Comparison of ENCODE assay signal across 11 mouse cellular contexts in genomic region chr4:59364229-59365173, GRCm38 (mm10).
DNase-seq lines count a peak whose midpoint lies in the region; ATAC-seq and TF ChIP-seq lines count a peak whose summit lies in the region.
"Had no signal": no experiment of that assay in that cellular context is flagged by ENCODE, and none has a peak within 500 bp of the region (broad histone marks: within the 10 kb centered on the region; RNA-seq: fewer than 3 reads in every experiment).

No protein-coding gene starts in this region.

- no peak overlapping the region for H3K4me2 ChIP-seq in heart, embryonic 12.5 days
- no peak overlapping the region for H3K4me2 ChIP-seq in lung, embryonic 14.5 days
- H3K4me2 ChIP-seq in intestine, embryonic 15.5 days (replicated peaks): no peak overlapping the region
- H3K4me2 ChIP-seq: hindbrain, embryonic 13.5 days had no signal

- H3K27me3 ChIP-seq in heart, embryonic 12.5 days (replicated peaks): no peaks in the 10 kb centered on the region
- no peaks in the 10 kb centered on the region for H3K27me3 ChIP-seq in lung, embryonic 14.5 days (ENCODE audit: insufficient read depth, low read length)
- H3K27me3 ChIP-seq in intestine, embryonic 15.5 days (replicated peaks): no peaks in the 10 kb centered on the region
- H3K27me3 ChIP-seq: hindbrain, embryonic 13.5 days had no signal

- H3K9ac ChIP-seq in heart, embryonic 12.5 days: 0 out of 2 replicates have a peak overlapping the region, but pooled peaks have one; percentile 11
- no peak overlapping the region for H3K9ac ChIP-seq in lung, embryonic 14.5 days
- no peak overlapping the region for H3K9ac ChIP-seq in intestine, embryonic 15.5 days
- H3K9ac ChIP-seq: hindbrain, embryonic 13.5 days; liver, embryonic 14.5 days had no signal

- no peaks in the 10 kb centered on the region for H3K9me3 ChIP-seq in heart, embryonic 12.5 days (replicated peaks)
- H3K9me3 ChIP-seq in lung, embryonic 14.5 days (ENCODE audit: low read depth, low read length): no peaks in the 10 kb centered on the region
- no peaks in the 10 kb centered on the region for H3K9me3 ChIP-seq in intestine, embryonic 15.5 days
- H3K9me3 ChIP-seq: hindbrain, embryonic 13.5 days had no signal

- no peak for DNase-seq in heart, postnatal 25 days (ENCODE audit: low spot score)
- DNase-seq in lung, embryonic 14.5 days: peak; percentile 82
- DNase-seq in lung, adult 18-20 months: no peak
- DNase-seq in left cerebral cortex, adult 8-10 months (ENCODE audit: low spot score in 2 of 2): no peak
- DNase-seq in urinary bladder, postnatal 25 days (ENCODE audit: low spot score): no peak

- peak overlapping the region; percentile 12 for H3K27ac ChIP-seq in heart, embryonic 12.5 days (ENCODE audit: poor library complexity, severe bottlenecking)
- peak overlapping the region; percentile 42; the same call in 1 of the 2 replicates for H3K27ac ChIP-seq in lung, embryonic 14.5 days (ENCODE audit: low read depth)
- H3K27ac ChIP-seq in intestine, embryonic 15.5 days: peak overlapping the region; percentile 9; the same call in 1 of the 2 replicates
- H3K27ac ChIP-seq: hindbrain, embryonic 13.5 days; liver, embryonic 14.5 days had no signal

- peaks cover 3% of the 10 kb centered on the region; the same call in 1 of the 2 replicates for H3K36me3 ChIP-seq in heart, embryonic 12.5 days
- H3K36me3 ChIP-seq in lung, embryonic 14.5 days (ENCODE audit: insufficient read depth): no peaks in the 10 kb centered on the region
- no peaks in the 10 kb centered on the region for H3K36me3 ChIP-seq in intestine, embryonic 15.5 days
- H3K36me3 ChIP-seq: hindbrain, embryonic 13.5 days had no signal

- TF ChIP-seq CTCF in lung, embryonic 14.5 days (IDR thresholded peaks at IDR 0.05; ENCODE audit: low read depth): no peak

- H3K4me1 ChIP-seq in heart, embryonic 12.5 days (replicated peaks): peaks cover 33% of the 10 kb centered on the region
- H3K4me1 ChIP-seq in lung, embryonic 14.5 days (ENCODE audit: insufficient read depth): peaks cover 19% of the 10 kb centered on the region
- peaks cover 22% of the 10 kb centered on the region for H3K4me1 ChIP-seq in intestine, embryonic 15.5 days (replicated peaks)

- 67% methylated on average over 10 of the region's 10 CpGs for whole genome bisulfite sequencing in heart, embryonic 12.5 days
- WGBS in lung, embryonic 14.5 days: 48% methylated on average over 10 of the region's 10 CpGs
- 57% methylated on average over 10 of the region's 10 CpGs for WGBS in intestine, embryonic 15.5 days

- H3K4me3 ChIP-seq in heart, embryonic 12.5 days: no peak overlapping the region
- H3K4me3 ChIP-seq in lung, embryonic 14.5 days (ENCODE audit: low read depth, low read length): no peak overlapping the region
- H3K4me3 ChIP-seq in intestine, embryonic 15.5 days (replicated peaks): no peak overlapping the region
- H3K4me3 ChIP-seq: erythroblast, embryonic 14.5 days; hindbrain, embryonic 13.5 days had no signal

- intact Hi-C loops in heart, postnatal 25 days (cut with DNase I): loop anchor here (10.0 kb wide), 3 partner anchors 110 to 490 kb away; no protein-coding TSS in a partner anchor

- no peak for ATAC-seq in heart, embryonic 12.5 days (ENCODE audit: insufficient number of reproducible peaks, low FRiP score)
- ATAC-seq in lung, embryonic 14.5 days (ENCODE audit: insufficient read depth): peak; percentile 32
- ATAC-seq in intestine, embryonic 15.5 days: peak; percentile 64
- peak; percentile 41 for ATAC-seq in megakaryocyte-erythroid progenitor cell, adult 5-6 weeks (replicated peaks; ENCODE audit: low FRiP score, low TSS enrichment, poor library complexity, severe bottlenecking)
